Mouse (Mus musculus): ENCODE results near the gene Olfr768. TPM values are rescaled to one million over a fixed set of nuclear protein-coding genes. Genes with fewer than 3 reads are reported as not detected.
"Not testable (repeated sequence)": the region's sequence is repeated elsewhere in the genome, so short reads cannot be mapped to it uniquely, and the experiment has no call there.

Olfr768 gene
- not detected for total RNA-seq (2021)
- long read RNA-seq, experiment 1: 0 reads
- long read RNA-seq, experiment 2: 0 reads

GRCm38 (mm10) chr10:129099275-129099674, at the start of gene Olfr768:
Gene Olfr768 (minus strand): TSS chr10:129099375.
- DNase-seq: no peak
- intact Hi-C loops (cut with DNase I): no loop called here

- no peak for DNase-seq
- intact Hi-C loops (cut with DNase I): no loop called here
Measured at GRCm38 (mm10) chr10:129138898-129139297, 39.7 kb upstream of the Olfr768 start, which contains the start of gene Olfr770. Gene Olfr770 (minus strand): TSS chr10:129138998.

- no peak for DNase-seq
- intact Hi-C loops (cut with DNase I): no loop called here
Measured at GRCm38 (mm10) chr10:129117761-129118160, 18.6 kb upstream of the Olfr768 start, which contains the start of gene Olfr769. Gene Olfr769 (minus strand): TSS chr10:129117861.

GRCm38 (mm10) chr10:129115146-129115545, 16.0 kb upstream of the Olfr768 start:
- intact Hi-C loops (cut with DNase I): no loop called here
- no peak for DNase-seq

GRCm38 (mm10) chr10:129101231-129101630, 2.1 kb upstream of the Olfr768 start:
- no peak for DNase-seq
- intact Hi-C loops (cut with DNase I): no loop called here

GRCm38 (mm10) chr10:129082810-129083209, 16.4 kb downstream of the Olfr768 start, which contains the start of gene Olfr767:
Gene Olfr767 (minus strand): TSS chr10:129082910.
- DNase-seq; intact Hi-C loops (cut with DNase I): not testable (repeated sequence)

- DNase-seq: no peak
- intact Hi-C loops (cut with DNase I): no loop called here
Measured at GRCm38 (mm10) chr10:129068877-129069276, 30.3 kb downstream of the Olfr768 start, which contains the start of gene Olfr766-ps1. Gene Olfr766-ps1 (minus strand): TSS chr10:129068977.

GRCm38 (mm10) chr10:129049898-129050297, 49.3 kb downstream of the Olfr768 start, which contains the start of gene Olfr765:
Gene Olfr765 (minus strand): TSS chr10:129049998.
- DNase-seq; intact Hi-C loops (cut with DNase I): not testable (repeated sequence)

Other genes starting within 250 kb of the Olfr768 start
- gene Gdf11, start 207.7 kb downstream of the Olfr768 start, total RNA-seq (2021): 1 to 10 TPM; 2.8 TPM
- 100 to 1,000 TPM; 127 to 131 TPM for gene Cd63, start 198.4 kb downstream of the Olfr768 start, total RNA-seq (2021)
- 1 to 10 TPM; 8.6 to 9.5 TPM for gene Rdh5, start 176.5 kb downstream of the Olfr768 start, total RNA-seq (2021)
- gene Bloc1s1, start 175.3 kb downstream of the Olfr768 start, total RNA-seq (2021): 100 to 1,000 TPM; 177 to 183 TPM
- 100 to 1,000 TPM; 163 to 167 TPM for gene Itga7, start 165.6 kb downstream of the Olfr768 start, total RNA-seq (2021)
- not detected for gene Mettl7b, start 138.4 kb downstream of the Olfr768 start, total RNA-seq (2021)
- gene Olfr9, start 109.9 kb downstream of the Olfr768 start, total RNA-seq (2021): not detected
- gene Olfr763, start 88.6 kb downstream of the Olfr768 start, total RNA-seq (2021): not detected
- gene Olfr764-ps1, start 59.5 kb downstream of the Olfr768 start, total RNA-seq (2021): not detected
- not detected for gene Olfr765, start 49.4 kb downstream of the Olfr768 start, total RNA-seq (2021)
- not detected for gene Olfr766-ps1, start 30.4 kb downstream of the Olfr768 start, total RNA-seq (2021)
- not detected for gene Olfr767, start 16.5 kb downstream of the Olfr768 start, total RNA-seq (2021)
- not detected for gene Olfr769, start 18.5 kb upstream of the Olfr768 start, total RNA-seq (2021)
- not detected for gene Olfr770, start 39.6 kb upstream of the Olfr768 start, total RNA-seq (2021)
- not detected for gene Olfr771, start 65.4 kb upstream of the Olfr768 start, total RNA-seq (2021)
- gene Olfr772, start 78.5 kb upstream of the Olfr768 start, total RNA-seq (2021): not detected
- gene Olfr773, start 88.0 kb upstream of the Olfr768 start, total RNA-seq (2021): not detected
- gene Olfr774, start 136.8 kb upstream of the Olfr768 start, total RNA-seq (2021): not detected
- not detected for gene Olfr775, start 149.0 kb upstream of the Olfr768 start, total RNA-seq (2021)
- gene Olfr776, start 159.8 kb upstream of the Olfr768 start, total RNA-seq (2021): not detected
- not detected for gene Olfr777, start 172.1 kb upstream of the Olfr768 start, total RNA-seq (2021)
- gene Olfr780, start 218.7 kb upstream of the Olfr768 start, total RNA-seq (2021): not detected
- not detected for gene Olfr781, start 229.5 kb upstream of the Olfr768 start, total RNA-seq (2021)
- not detected for gene Olfr782, start 249.5 kb upstream of the Olfr768 start, total RNA-seq (2021)

Data from heart, postnatal 14 days (tissue).